Mouse (Mus musculus): Measurements from ENCODE around the gene 1810010H24Rik.

- peak; percentile 32; the same call in 1 of the 2 replicates for TF ChIP-seq CTCF (IDR thresholded peaks at IDR 0.05; ENCODE audit: borderline replicate concordance, extremely low read depth, insufficient read depth, insufficient read length)
- TF ChIP-seq POLR2A (IDR thresholded peaks at IDR 0.05; ENCODE audit: borderline replicate concordance, extremely low read depth, insufficient read depth, insufficient read length, poor library complexity, severe bottlenecking), result no peak
These were observed 10.7 kb upstream of the 1810010H24Rik start for GRCm38 (mm10) chr11:107014597-107015309.
